Mouse (Mus musculus) layer of hippocampus, adult 8-10 months (tissue): ENCODE results near the gene Ms4a6d. TPM values are rescaled to one million over a fixed set of nuclear protein-coding genes. Genes with fewer than 3 reads are reported as not detected.

Experiments
- DNase-seq, 2 experiments: peaks; one replicate each; pipeline ENCODE4 v3.0.0; 2022; ENCODE audit warnings: low spot score in 2 of 2
- total RNA-seq, 4 experiments: library from RNA; stranded (reverse); gene quantifications; 2 replicates each; pipeline ENCODE4 v1.2.4; 2022

Gene Ms4a6d
- 1 to 10 TPM; 1.7 to 4.7 (median 2.7) TPM for total RNA-seq

DNA sequence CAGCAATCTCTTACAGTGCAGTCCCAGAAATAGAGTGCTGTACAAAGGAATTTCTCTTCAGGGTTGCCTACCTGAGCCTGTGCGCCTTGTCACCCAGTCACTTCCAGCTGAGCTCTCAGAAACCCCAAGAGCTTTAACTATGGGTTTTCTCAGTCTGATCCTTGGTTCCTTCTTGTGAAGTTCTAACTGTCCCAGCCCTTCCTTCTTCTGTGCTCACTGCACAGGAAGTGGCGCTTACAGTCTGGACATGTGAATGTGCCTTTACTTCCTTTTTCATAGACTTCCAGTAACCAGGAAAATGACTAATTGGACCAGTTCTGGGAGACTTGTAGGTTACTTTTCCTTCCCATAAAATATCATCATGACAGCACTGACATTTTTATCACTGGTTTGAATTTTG lies at the start of gene Ms4a6d:
Gene Ms4a6d, minus strand, starts transcription at position 247 of the 400 bp plus-strand sequence.
- DNase-seq: no peak

- DNase-seq: no peak
Measured at GRCm38 (mm10) chr19:11649564-11649963, 44.9 kb upstream of the Ms4a6d start.

- no peak for DNase-seq
Measured at GRCm38 (mm10) chr19:11646166-11646565, 41.5 kb upstream of the Ms4a6d start.

GRCm38 (mm10) chr19:11640732-11641131 lies 36.1 kb upstream of the Ms4a6d start, which contains the start of gene Ms4a3:
Ms4a3 (minus strand) TSS chr19:11640851.
- no peak for DNase-seq

DNA sequence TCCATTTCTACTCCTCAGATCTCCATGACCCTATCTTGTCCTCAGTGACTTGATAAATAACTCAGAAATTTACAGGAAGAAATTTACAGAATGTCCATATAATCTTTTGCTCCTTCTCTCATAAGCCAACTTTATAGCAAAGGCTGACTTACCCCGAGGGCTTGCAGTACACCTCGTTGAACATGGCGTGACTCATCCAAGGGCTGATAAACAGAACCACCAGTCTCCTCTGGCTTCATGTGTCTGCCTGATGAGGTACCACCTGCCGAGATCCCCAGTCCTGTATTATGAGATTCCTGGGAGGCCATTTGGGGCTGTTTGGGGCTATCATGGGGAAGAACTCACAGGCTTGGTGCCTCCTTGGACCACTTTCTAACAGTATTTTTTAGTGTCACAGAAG lies 34.4 kb upstream of the Ms4a6d start:
- no peak for DNase-seq

- DNase-seq: no peak
Measured at GRCm38 (mm10) chr19:11635572-11635971, 30.9 kb upstream of the Ms4a6d start.

DNA sequence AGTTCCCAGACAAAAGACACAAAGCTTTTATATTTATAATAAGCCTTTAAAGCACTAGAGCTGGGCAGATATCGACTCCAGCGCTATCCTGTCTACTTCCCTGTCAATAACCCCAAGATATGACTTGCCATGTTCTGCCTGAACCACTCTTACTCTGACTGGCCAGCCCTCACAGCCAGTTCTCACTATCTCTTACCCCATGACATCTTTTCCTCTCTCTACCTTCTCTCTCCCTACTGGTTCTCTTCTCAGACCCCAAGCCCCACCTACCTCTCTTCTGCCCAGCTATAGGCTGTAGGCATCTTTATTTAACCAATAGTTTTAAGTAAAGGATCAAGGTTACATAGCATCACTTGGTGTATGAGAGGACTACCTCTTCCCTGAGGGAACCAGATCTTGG lies 29.7 kb upstream of the Ms4a6d start:
- DNase-seq: no peak

DNA sequence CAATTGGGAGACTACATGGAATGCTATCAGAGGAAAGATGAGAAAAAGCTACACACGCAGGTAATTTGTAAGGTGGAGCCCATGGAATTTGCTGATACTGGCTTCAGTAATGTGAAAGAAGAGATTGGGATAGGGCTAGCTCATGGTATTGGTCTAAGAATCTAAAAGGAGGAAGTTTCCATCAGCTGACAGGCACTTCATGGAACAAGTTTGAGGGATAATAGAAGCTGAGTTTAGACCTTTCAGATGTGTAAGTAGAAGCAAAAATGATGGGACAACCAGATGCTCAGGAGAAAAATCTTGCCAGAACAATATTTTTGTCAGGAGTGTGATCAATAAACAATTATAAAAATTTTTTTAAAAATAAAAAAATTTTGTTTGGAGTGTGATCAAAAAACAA lies 29.1 kb upstream of the Ms4a6d start:
- DNase-seq: no peak

DNA sequence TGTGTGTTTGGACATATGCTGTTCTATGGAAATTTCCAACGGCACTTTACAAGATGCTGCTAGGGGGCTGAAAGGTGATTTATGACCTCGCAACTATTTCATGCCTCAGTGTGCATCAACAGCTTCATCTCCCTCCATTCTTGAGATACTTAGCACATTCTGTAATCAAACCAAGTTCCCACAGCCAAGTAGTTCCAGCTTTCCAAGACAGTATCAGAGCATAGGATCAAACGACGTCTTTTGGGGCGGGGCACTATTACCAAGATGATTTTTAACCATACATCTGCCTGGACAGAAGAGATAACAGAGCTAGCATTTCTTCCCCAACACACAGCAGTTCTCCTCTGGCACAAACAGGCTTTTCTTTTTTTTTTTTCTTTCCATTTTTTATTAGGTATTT lies 20.6 kb upstream of the Ms4a6d start:
- DNase-seq: no peak

GRCm38 (mm10) chr19:11624800-11625199 lies 20.2 kb upstream of the Ms4a6d start:
- DNase-seq: no peak

- no peak for DNase-seq
Measured at GRCm38 (mm10) chr19:11623551-11623950, 18.9 kb upstream of the Ms4a6d start, which contains the start of gene Ms4a2. Ms4a2 (minus strand) TSS chr19:11623719.

- DNase-seq: no peak
Measured at GRCm38 (mm10) chr19:11617983-11618382, 13.3 kb upstream of the Ms4a6d start.

GRCm38 (mm10) chr19:11614805-11615204 lies 10.2 kb upstream of the Ms4a6d start:
- no peak for DNase-seq

GRCm38 (mm10) chr19:11613776-11614443 lies 9.3 kb upstream of the Ms4a6d start:
- no peak for DNase-seq

DNA sequence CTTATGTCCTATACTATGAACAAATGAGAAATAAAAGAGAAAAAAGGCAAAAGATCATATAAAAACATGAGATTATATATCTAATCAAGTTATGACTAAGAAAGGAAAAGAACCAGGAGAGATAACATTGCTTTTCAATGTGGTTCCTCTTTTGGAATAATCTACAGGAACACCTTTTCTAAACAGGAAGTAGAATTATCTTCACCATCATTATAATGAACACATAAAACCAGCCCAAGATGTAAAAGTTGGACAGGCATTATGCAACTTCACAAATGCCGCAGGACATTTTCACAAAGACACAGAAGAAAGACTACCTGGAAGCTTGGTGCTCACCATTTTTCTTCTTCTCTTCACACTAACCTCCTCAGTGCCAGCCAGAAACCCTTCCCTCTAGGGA lies 8.4 kb upstream of the Ms4a6d start:
- DNase-seq: no peak

- no peak for DNase-seq
Measured at GRCm38 (mm10) chr19:11612293-11612692, 7.6 kb upstream of the Ms4a6d start.

DNA sequence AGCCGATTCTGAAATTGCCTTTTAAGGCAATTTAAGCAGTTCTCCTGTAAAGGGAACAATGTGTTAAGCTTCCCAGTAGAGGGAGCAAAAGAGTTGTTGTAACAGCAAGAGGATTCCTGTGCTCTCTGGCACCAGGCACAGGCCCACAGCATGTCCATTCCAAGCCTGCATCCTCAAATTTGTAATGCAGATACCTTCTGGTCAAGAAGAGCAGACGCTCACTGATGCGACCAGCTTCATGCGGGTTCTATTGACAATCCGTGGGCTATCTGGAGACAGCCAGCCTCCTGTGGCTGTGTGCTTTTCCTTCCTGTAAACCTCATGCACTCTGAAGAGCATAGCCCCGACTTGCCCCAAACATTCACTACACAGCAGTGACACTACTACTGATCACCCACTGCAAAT lies 6.9 kb upstream of the Ms4a6d start:
- peak in 1 of 2 experiments; percentile 11 for DNase-seq

DNA sequence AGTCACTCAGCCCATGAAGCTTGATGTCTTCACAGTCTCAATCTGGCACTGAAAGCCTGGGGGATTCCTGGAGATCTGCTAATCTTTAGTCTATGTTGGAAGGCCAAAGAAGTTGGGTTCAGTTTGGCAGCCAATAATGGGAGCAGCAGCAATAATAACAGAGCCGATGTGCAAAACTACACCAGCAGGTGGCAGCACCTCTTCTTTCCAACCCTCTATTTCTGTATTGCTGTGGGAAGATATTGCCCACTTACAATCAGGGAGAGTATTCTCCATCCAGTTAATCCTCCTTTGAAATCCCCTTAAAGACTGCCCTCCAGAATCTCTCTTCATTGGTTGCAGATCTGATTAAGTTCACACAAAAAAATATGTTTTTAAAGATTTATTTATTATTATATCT lies 3.5 kb upstream of the Ms4a6d start:
- peak in 1 of 2 experiments; percentile 38 for DNase-seq

DNA sequence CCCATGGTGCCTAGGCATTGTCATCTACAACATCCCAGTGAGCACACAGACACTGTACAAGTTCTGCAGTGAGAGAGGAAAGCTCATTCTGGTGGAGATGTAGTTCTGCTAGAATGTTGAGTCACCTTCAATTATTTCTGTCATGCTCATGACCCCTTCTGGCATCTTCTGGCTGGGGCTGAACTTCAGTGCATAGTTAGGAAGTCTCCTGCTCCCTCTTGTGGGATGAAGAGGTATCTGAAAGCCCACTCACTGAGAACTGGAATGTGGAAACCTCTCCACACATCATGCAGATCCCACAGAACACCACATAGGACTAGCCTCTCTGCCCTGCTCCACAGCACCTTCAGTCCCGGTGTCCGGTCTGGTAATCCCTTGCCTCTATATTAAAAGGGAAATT lies 2.6 kb downstream of the Ms4a6d start:
- peak; percentile 21 to 35 for DNase-seq

GRCm38 (mm10) chr19:11601349-11601748 lies 3.3 kb downstream of the Ms4a6d start:
- no peak for DNase-seq

- no peak for DNase-seq
Measured at GRCm38 (mm10) chr19:11589891-11590449, 14.7 kb downstream of the Ms4a6d start.

DNA sequence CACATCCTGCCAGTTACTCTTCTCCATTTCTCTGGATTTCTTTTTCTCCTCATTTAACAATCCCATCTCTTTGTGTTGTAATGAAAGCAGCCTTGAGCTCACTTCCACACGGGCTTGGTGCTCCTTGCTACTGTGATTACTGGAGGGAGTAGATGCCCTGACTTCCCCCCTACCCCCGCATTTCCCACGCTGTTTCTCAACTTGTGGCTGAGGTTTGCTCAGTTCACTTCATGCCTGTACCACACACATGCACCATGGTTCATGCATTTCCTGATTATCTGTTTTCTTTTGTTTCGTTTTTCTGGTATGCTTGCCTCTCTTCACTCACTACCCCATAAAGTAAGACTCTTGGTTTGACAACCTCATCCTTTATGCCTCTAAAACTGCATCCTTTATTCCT lies 15.4 kb downstream of the Ms4a6d start:
- no peak for DNase-seq

GRCm38 (mm10) chr19:11574965-11575364 lies 29.7 kb downstream of the Ms4a6d start:
- DNase-seq: no peak
